Mouse (Mus musculus): ENCODE measurements around the gene Hook1. TPM values are rescaled to one million over a fixed set of nuclear protein-coding genes. Genes with fewer than 3 reads are reported as not detected.

The Hook1 gene
- 6.2 and 7.3 TPM in 2 replicates for polyA plus RNA-seq (2015; fragmentation: Nextera tagmentation; extraction: Ambion mirVana)

DNA sequence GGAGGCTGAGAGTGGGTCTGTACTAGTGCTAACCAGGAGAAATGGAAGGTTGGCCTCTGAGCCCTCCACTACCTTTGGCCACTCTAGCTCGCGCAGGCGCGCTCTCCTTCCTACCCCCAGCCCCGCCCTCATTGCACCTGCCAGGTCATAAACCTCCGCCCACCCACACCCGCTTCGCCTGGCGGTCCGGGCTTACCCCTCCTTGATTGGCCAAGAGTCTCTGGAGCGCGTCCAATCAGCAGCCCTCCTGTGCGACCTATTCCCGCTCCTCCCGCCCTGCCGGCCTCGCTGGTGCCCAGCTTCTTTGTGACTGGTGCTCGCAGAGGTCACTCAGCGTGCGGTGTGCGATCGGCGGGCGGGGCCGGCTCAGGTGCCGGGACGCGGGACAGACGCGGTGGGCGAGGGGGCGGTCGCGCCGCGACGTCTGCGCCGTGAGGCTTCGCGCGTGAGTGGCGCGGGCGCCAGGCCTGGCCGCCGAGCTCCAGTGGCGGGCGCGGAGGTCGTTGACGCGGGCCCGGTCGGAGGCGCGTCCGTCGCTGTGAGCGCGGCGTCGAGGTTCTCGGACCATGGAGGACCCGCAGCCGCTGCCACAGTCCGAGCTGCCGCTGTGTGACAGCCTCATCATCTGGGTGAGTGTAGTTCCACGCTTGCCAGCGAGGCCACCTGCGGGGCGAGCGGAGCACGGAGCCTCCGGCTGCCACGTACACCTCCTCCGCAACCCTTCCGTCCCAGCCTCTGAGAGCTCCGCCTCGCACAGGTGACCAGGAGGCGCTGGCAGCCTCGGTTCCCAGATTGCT is at the start of gene Hook1:
TSS of gene Hook1 (plus strand) at position 313 of the 797 bp plus-strand sequence.
- Histone ChIP-seq H3K36me3 (replicated peaks) (no peaks in the 10 kb centered on the region), H3K27ac (replicated peaks) (peak within 1 kb of the TSS; percentile 41; the same call in 1 of the 2 replicates), H3K27me3 (peaks cover 9% of the 10 kb centered on the region), H3K9me3 (replicated peaks) (no peaks in the 10 kb centered on the region), H3K9ac (peak within 1 kb of the TSS; percentile 32), H3K4me1 (replicated peaks) (peaks cover 13% of the 10 kb centered on the region), H3K4me2 (peak within 1 kb of the TSS; percentile 74), H3K4me3 (replicated peaks) (peak within 1 kb of the TSS; percentile 62)
- WGBS (ENCODE audit: insufficient replicate concordance): under 1% methylated on average over 82 of the region's 82 CpGs
- peak; percentile 99 for ATAC-seq (ENCODE audit: insufficient read depth)

DNA sequence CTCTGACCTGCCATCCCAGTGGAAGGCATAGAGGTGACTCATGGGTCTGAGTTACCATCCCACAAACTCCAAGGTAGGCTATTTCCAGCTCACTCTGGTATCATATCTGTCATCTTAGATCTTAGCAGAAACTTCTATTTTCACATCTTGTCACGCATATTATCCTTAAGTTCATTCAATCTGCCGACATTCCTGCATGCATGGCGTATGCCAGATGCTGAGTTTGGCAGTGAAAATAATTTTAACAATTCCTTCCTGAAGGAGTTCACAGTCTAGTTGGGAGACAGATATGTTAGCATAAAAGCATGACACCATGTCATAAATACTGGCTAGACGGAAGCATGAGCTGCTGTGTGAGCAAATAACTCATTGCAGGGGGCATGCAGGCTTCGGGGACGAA is 49.3 kb upstream of the Hook1 start:
- WGBS (ENCODE audit: insufficient replicate concordance): 59% methylated on average over 6 of the region's 6 CpGs
- no peak overlapping the region for H3K27ac ChIP-seq (replicated peaks)

DNA sequence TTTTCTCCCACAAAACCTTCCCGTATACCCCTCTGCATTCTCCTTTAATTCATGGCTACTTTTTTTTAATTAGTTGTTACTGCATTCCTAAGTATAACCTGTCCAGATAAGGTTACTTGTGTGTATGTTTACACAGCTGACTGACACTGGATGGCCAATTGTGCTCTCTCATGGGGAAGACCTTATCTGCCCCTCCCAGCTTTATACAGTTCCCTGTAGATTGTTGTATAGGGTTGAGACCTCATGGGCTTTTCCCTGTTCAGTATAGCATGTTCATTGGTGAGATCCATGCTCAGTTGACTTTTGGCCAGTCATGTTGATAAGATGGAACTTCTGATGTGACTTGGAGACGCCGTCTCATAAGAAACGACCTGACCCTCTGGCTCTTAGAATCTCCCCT is 46.6 kb upstream of the Hook1 start:
- Histone ChIP-seq H3K27me3 (no peaks in the 10 kb centered on the region), H3K4me1 (replicated peaks) (no peaks in the 10 kb centered on the region), H3K27ac (replicated peaks) (no peak overlapping the region), H3K4me3 (replicated peaks) (no peak overlapping the region), H3K36me3 (replicated peaks) (no peaks in the 10 kb centered on the region), H3K9ac (no peak overlapping the region), H3K4me2 (no peak overlapping the region), H3K9me3 (replicated peaks) (no peaks in the 10 kb centered on the region)
- no peak for ATAC-seq (ENCODE audit: insufficient read depth)
- 56% methylated on average over 4 of the region's 4 CpGs for WGBS (ENCODE audit: insufficient replicate concordance)

More for the DNA sequence above, 49.3 kb upstream of the Hook1 start:
- Histone ChIP-seq H3K4me3 (replicated peaks) (no peak overlapping the region), H3K9ac (no peak overlapping the region), H3K27me3 (no peaks in the 10 kb centered on the region), H3K4me1 (replicated peaks) (no peaks in the 10 kb centered on the region), H3K36me3 (replicated peaks) (no peaks in the 10 kb centered on the region), H3K9me3 (replicated peaks) (no peaks in the 10 kb centered on the region), H3K4me2 (no peak overlapping the region)
- ATAC-seq (ENCODE audit: insufficient read depth): no peak

DNA sequence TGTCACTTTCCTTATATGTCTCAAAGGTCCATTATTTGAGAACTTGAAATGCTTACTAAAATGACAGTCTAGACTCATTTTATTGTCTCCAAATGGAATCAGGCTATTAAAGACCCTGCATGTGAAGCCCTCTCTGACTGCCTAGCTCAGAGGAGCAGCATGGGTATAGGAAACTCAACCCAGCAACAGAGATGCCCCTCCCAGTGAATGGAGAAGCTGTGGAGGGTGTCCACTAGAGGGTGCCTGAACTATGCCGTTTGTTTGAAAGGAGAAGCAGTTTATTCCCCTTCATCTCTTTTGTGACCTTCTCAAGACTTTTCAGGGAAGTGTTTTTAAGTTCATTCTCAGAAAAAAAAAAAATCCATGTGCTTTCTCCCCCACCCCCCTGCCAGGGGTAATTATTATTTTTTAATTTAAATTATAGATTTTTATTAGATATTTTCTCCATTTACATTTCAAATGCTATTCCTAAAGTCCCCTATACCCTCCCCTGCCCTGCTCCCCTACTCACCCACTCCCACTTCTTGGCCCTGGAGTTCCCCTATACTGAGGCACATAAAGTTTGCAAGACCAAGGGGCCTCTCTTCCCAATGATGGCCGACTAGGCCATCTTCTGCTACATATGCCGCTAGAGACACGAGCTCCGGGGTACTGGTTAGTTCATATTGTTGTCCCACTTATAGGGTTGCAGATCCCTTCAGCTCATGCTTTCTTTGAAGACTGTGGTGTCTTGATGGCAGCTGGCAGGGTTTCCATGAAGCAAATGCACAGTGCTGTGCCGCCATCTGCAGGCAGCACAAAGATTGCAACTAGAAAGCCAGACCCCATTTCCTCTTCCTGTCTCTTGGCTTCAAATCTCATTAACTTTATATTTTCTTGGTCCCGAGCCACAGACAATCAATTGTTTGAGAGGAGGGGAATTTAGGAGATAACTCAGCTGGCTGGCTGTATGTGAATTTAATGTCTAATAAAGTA is 42.5 kb upstream of the Hook1 start:
- Histone ChIP-seq H3K9ac (no peak overlapping the region), H3K27me3 (no peaks in the 10 kb centered on the region), H3K9me3 (replicated peaks) (no peaks in the 10 kb centered on the region), H3K4me2 (no peak overlapping the region), H3K27ac (replicated peaks) (no peak overlapping the region), H3K36me3 (replicated peaks) (no peaks in the 10 kb centered on the region), H3K4me3 (replicated peaks) (no peak overlapping the region), H3K4me1 (replicated peaks) (no peaks in the 10 kb centered on the region)
- whole genome bisulfite sequencing (ENCODE audit: insufficient replicate concordance): 12% methylated on average over 7 of the region's 7 CpGs
- no peak for ATAC-seq (ENCODE audit: insufficient read depth)

DNA sequence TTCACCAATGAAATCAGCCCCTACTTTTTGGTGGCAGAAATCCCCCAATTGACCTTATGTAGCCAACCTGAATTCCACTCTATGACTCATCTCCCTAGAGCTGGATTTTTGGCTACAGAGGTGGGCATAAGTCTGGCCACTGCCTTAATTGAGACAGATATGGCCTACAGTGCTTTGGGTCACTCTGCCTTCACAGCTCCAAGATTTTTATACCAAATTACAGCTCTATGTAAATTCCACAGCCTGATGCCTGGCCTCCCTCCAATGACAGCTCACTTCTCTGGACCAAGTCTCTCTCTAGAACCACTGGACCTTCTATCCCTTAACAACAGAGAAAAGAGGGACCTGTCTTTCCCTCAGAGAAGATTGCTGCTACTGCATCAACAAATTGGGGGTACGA is 38.2 kb upstream of the Hook1 start:
- Histone ChIP-seq H3K4me3 (replicated peaks) (no peak overlapping the region), H3K36me3 (replicated peaks) (no peaks in the 10 kb centered on the region), H3K9ac (no peak overlapping the region), H3K27me3 (no peaks in the 10 kb centered on the region), H3K4me1 (replicated peaks) (no peaks in the 10 kb centered on the region), H3K9me3 (replicated peaks) (no peaks in the 10 kb centered on the region), H3K4me2 (no peak overlapping the region), H3K27ac (replicated peaks) (no peak overlapping the region)
- ATAC-seq (ENCODE audit: insufficient read depth): no peak
- 56% methylated on average over 1 of the region's 1 CpGs for WGBS (ENCODE audit: insufficient replicate concordance)

DNA sequence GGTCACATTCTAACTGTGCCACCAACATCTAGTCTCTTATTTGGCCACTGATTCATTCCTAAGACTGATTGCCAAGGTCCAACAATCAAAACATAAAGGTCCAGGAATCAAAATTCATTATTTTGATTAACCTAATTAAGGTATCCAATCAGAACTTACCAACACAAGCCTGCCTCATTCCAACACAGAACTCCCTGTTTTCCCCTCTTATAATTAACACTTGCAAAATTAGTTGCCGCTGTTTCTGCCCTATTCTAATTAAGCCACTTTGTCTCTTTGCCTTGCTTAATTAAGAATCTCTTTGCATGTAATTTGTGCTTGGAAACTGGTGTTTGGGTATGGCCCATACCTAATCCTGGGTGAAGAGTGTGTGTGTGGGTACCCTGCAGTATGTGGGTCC is 37.1 kb upstream of the Hook1 start:
- no peak for ATAC-seq (ENCODE audit: insufficient read depth)
- Histone ChIP-seq H3K36me3 (replicated peaks) (no peaks in the 10 kb centered on the region), H3K27ac (replicated peaks) (no peak overlapping the region), H3K4me1 (replicated peaks) (no peaks in the 10 kb centered on the region), H3K9ac (no peak overlapping the region), H3K27me3 (no peaks in the 10 kb centered on the region), H3K9me3 (replicated peaks) (no peaks in the 10 kb centered on the region), H3K4me3 (replicated peaks) (no peak overlapping the region), H3K4me2 (no peak overlapping the region)
- 67% methylated on average over 1 of the region's 1 CpGs for WGBS (ENCODE audit: insufficient replicate concordance)

DNA sequence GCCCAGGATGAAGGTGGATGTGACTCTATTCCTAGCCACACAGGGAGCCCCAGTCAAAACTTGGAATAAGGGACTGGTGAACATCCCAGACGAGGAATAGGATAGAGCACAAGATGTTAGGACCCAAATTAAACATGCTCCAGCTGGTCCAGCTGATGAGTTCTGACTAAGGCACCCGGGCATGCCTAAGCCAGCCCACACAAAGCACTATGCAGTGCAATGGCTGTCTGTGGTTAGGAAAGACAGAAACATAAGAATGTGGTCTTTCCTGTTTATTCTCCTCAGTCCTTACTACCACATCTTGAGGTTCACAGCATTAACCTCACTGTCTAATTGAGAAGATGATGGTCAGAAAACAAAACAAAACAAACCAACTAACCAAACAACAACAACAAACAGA is 35.7 kb upstream of the Hook1 start:
- no peak overlapping the region for H3K27ac ChIP-seq (replicated peaks)
- H3K9ac ChIP-seq: no peak overlapping the region
- H3K27me3 ChIP-seq: no peaks in the 10 kb centered on the region
- H3K9me3 ChIP-seq (replicated peaks): no peaks in the 10 kb centered on the region
- H3K4me2 ChIP-seq: no peak overlapping the region
- H3K4me1 ChIP-seq (replicated peaks): no peaks in the 10 kb centered on the region
- no peak overlapping the region for H3K4me3 ChIP-seq (replicated peaks)
- no peaks in the 10 kb centered on the region for H3K36me3 ChIP-seq (replicated peaks)
- no peak for ATAC-seq (ENCODE audit: insufficient read depth)
- 31% methylated on average over 2 of the region's 2 CpGs for WGBS (ENCODE audit: insufficient replicate concordance)

DNA sequence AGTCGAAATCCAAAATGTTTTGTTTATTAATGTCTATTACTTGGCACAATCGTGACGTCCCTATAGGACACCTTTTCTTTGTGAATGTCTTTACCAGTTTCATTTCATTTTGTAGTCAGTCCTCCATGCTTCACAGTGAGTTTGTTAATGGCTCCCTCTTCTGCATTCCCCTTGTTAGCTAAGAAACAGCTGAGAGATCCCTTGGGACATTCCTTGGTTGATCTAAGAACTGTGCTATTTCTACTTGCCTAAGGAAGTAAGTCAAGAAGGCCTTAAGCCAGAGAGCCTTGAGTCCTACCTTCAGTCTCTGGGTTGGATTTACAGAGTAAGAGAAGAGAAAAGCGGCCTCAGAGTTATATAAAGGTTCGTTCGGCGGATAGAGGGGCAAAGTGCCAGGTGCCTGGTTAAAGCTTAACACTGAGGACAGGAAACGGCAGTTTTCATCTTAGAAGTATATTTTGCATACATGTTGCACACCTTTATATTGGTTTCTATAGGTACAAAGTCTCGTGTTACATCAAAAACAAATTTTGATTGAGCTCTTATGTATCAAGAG is 33.2 kb upstream of the Hook1 start:
- Histone ChIP-seq H3K27ac (replicated peaks) (no peak overlapping the region), H3K9me3 (replicated peaks) (no peaks in the 10 kb centered on the region), H3K4me3 (replicated peaks) (no peak overlapping the region), H3K4me1 (replicated peaks) (no peaks in the 10 kb centered on the region), H3K9ac (no peak overlapping the region), H3K4me2 (no peak overlapping the region), H3K36me3 (replicated peaks) (no peaks in the 10 kb centered on the region), H3K27me3 (no peaks in the 10 kb centered on the region)
- 64% methylated on average over 9 of the region's 9 CpGs for WGBS (ENCODE audit: insufficient replicate concordance)
- ATAC-seq (ENCODE audit: insufficient read depth): no peak

DNA sequence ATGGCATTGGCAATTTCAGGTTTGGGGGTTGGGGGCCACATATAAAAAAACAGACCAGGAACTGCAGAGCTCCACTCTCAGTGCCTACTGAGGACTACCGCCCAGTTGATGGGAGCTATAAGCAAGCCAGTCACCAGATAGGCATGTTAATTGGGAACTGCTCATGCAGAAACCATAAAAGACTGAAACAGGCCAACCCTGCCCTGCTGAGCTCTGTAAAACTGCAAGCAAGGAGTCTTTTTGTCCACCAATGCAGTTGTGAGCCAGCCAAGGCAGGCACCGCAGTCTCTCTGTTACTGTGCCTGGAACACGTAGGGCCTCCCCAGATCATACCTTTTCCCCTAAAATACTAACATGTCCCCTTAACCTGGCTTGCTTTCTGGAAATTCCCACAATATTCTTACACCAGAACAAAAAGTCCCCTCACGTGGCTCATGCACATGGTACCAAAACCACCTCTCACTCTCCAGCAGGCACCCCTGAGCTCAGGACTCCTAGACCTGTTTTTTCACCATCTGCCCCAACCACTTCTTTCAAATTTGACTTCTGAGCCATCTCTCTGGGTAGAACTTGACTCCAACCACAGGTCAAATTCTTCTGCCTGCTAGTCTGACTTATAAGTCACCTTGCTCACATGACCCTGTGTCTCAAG is 32.5 kb upstream of the Hook1 start:
- no peak overlapping the region for H3K27ac ChIP-seq (replicated peaks)
- no peaks in the 10 kb centered on the region for H3K4me1 ChIP-seq (replicated peaks)
- H3K9me3 ChIP-seq (replicated peaks): no peaks in the 10 kb centered on the region
- no peak overlapping the region for H3K4me3 ChIP-seq (replicated peaks)
- ATAC-seq (ENCODE audit: insufficient read depth): no peak
- H3K36me3 ChIP-seq (replicated peaks): no peaks in the 10 kb centered on the region
- H3K9ac ChIP-seq: no peak overlapping the region
- WGBS (ENCODE audit: insufficient replicate concordance): 72% methylated on average over 4 of the region's 4 CpGs
- H3K4me2 ChIP-seq: no peak overlapping the region
- H3K27me3 ChIP-seq: no peaks in the 10 kb centered on the region

DNA sequence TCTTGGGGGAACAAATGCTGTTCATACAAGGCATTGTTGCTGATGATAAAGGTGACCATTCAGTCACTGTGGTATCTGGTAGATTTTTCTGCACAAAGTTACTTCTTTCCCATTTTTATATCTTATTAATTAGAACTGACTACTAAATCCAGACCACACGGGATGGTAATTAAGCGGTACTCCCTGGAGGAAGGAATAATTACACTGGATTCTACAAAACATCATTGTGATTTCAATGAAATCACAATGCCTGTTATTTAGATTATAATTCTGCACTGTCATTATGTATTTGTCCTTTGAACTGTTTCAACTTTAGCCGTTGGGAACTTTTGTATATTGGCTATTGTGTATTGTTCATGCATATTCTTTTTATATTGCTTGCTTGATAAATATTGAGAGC is 28.3 kb upstream of the Hook1 start:
- no peaks in the 10 kb centered on the region for H3K4me1 ChIP-seq (replicated peaks)
- no peaks in the 10 kb centered on the region for H3K27me3 ChIP-seq
- no peak overlapping the region for H3K4me2 ChIP-seq
- H3K9ac ChIP-seq: no peak overlapping the region
- 67% methylated on average over 3 of the region's 3 CpGs for WGBS (ENCODE audit: insufficient replicate concordance)
- H3K27ac ChIP-seq (replicated peaks): no peak overlapping the region
- H3K9me3 ChIP-seq (replicated peaks): no peaks in the 10 kb centered on the region
- no peaks in the 10 kb centered on the region for H3K36me3 ChIP-seq (replicated peaks)
- ATAC-seq (ENCODE audit: insufficient read depth): no peak
- no peak overlapping the region for H3K4me3 ChIP-seq (replicated peaks)

Measured in liver, embryonic 15.5 days (tissue).